Mouse (Mus musculus) liver, adult 2 months (tissue): Measurements from ENCODE around the gene Tnpo2. TPM values are rescaled to one million over a fixed set of nuclear protein-coding genes. Genes with fewer than 3 reads are reported as not detected.
A peak's percentile ranks its signal among the peaks of the same experiment; 100 is the strongest.

Experiments used
- DNase-seq: peaks from one replicate; pipeline ENCODE4 v3.0.0-alpha.2; 2011; ENCODE audit warnings: low read depth, low spot score; ENCODE audit errors: extremely low read depth
- H3K27ac ChIP-seq: fragments of 200-500 bp; replicated peaks from 2 replicates; pipeline ENCODE4 v1.5.1; 2012; ENCODE audit warnings: low read depth, mild to moderate bottlenecking, control low read depth, inconsistent platforms, low read length; ENCODE audit not compliant: insufficient read depth
- H3K27me3 ChIP-seq: fragments of 200-500 bp; 2 replicates; pipeline ENCODE4 v1.6.1; 2012; ENCODE audit warnings: mild to moderate bottlenecking, moderate library complexity, low read length, inconsistent platforms; ENCODE audit not compliant: control insufficient read depth, insufficient read depth
- H3K36me3 ChIP-seq: fragments of 200-500 bp; 2 replicates; pipeline ENCODE4 v1.6.1; 2012; ENCODE audit warnings: low read length, inconsistent platforms; ENCODE audit not compliant: control insufficient read depth, insufficient read depth
- H3K4me1 ChIP-seq: fragments of 200-500 bp; 2 replicates; pipeline ENCODE4 v1.6.1; 2011; ENCODE audit warnings: low read length; ENCODE audit not compliant: control insufficient read depth, insufficient read depth
- H3K4me3 ChIP-seq: fragments of 200-500 bp; 2 replicates; pipeline ENCODE4 v1.5.1; 2011; ENCODE audit warnings: low read depth, mild to moderate bottlenecking, control low read depth, low read length, moderate library complexity; ENCODE audit not compliant: insufficient read depth
- H3K79me2 ChIP-seq: fragments of 200-500 bp; 2 replicates; pipeline ENCODE4 v1.6.1; 2012; ENCODE audit warnings: inconsistent platforms, mild to moderate bottlenecking, low read length, moderate library complexity; ENCODE audit not compliant: control insufficient read depth, insufficient read depth
- H3K9ac ChIP-seq: fragments of 200-500 bp; 2 replicates; pipeline ENCODE4 v1.6.1; 2012; ENCODE audit warnings: low read depth, mild to moderate bottlenecking, control low read depth, inconsistent platforms, low read length
- CTCF ChIP-seq: fragments of 200-500 bp; IDR thresholded peaks from 2 replicates; pipeline ENCODE4 v1.5.1; 2011; ENCODE audit warnings: low read depth, low read length, control low read depth
- POLR2A ChIP-seq: fragments of 200-500 bp; IDR thresholded peaks from 2 replicates; pipeline ENCODE4 v1.6.1; 2011; ENCODE audit warnings: low read length, control low read depth; ENCODE audit not compliant: insufficient read depth; ENCODE audit errors: extremely low read depth
- WGBS: fragments of 180-500 bp; shearing (Covaris S2); methylation state at CpG from one replicate; pipeline ENCODE4 v1.1.7; 2018; 5-methylcytosine and 5-hydroxymethylcytosine counted together
- polyA plus RNA-seq: library from polyadenylated mRNA; depleted of rRNA; stranded (reverse); fragments of >200 nt; gene quantifications from 2 replicates; pipeline ENCODE4 v1.2.3, GENCODE M21; 2012
- total RNA-seq: library from RNA; depleted of rRNA; stranded (reverse); fragments of >200 nt; gene quantifications from 2 replicates; pipeline ENCODE4 v1.2.3, GENCODE M21; 2014

Tnpo2 gene
- total and polyA plus RNA-seq, 2 experiments, result 15.4 to 33.1 TPM

DNA sequence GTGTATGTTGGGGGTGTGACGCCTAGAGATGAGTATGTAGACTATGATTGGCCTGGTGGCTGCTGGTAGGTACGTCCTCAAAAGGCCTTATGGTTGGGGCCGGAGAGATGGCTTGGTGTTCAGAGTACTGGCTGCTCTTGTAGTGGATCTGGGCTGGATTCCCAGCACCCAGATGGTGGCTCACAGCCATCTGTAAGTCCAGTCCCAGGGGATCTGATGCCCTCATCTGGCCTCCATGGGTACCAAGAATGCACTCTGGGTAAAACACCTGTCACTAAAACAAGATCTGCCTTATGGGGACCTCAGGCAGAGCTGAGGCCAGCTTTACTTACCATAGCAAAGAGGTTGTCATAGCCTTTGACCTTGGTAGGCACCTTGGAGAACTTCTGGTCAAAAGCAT is 12.9 kb upstream of the Tnpo2 start:
- DNase-seq, result no peak
- no peak overlapping the region for H3K27ac ChIP-seq
- no peak overlapping the region for H3K4me3 ChIP-seq
- no peak for TF ChIP-seq POLR2A
- TF ChIP-seq CTCF, result no peak
- no peak overlapping the region for H3K9ac ChIP-seq
- WGBS, result 97% methylated on average over 3 of the region's 3 CpGs
- peaks cover 20% of the 10 kb centered on the region for H3K4me1 ChIP-seq
- peaks cover 26% of the 10 kb centered on the region for H3K79me2 ChIP-seq
- H3K36me3 ChIP-seq, result peaks cover 3% of the 10 kb centered on the region; the same call in 1 of the 2 replicates
- H3K27me3 ChIP-seq, result no peaks in the 10 kb centered on the region

DNA sequence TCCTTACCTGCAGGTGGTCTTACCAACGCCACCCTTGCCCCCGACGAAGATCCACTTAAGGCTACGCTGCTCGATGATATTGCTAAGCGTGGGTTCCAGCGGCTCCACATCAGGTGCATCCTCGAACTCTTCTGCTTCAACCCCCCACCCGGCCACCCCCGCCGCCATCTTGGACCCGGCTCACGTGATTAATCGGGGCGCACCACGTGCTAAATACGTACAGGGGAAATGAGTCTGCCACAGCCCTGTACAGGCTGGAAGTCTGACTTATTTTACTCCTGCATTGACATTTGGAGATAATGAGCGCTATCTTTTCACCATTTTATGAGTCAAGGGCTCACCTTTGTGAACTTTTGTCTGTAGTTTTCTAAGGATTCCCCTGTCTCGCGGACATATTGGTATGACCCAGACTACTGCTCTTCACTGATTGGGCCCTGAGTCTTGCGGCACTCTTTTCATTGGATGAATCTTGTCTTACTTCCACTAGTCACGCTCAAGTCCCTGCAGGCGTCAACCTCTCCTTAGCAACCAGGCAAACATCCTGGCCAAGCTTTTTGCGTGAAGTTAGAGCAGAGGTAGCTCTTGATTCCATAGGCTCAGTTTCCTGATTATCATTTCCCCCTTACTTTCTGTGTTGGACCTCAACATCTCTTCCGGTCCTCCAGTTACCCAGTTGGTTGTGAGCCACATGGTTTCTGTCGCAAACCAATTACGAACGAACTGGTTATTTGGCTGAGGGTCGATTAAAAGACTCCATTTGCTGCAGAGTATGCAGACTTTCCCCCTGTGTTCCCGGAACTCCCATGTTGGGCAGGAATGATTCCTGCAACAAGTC is 11.4 kb upstream of the Tnpo2 start, which contains the start of gene Asna1:
TSS of gene Asna1 (minus strand) at position 184 of the 835 bp plus-strand sequence.
- no peaks in the 10 kb centered on the region for H3K27me3 ChIP-seq
- H3K9ac ChIP-seq, result peak within 1 kb of the TSS; percentile 86
- H3K4me1 ChIP-seq, result peaks cover 21% of the 10 kb centered on the region
- peak; percentile 95 for DNase-seq
- peak within 1 kb of the TSS; percentile 94 for H3K4me3 ChIP-seq
- TF ChIP-seq POLR2A (no peak), CTCF (no peak)
- peaks cover 10% of the 10 kb centered on the region for H3K36me3 ChIP-seq
- peaks cover 33% of the 10 kb centered on the region for H3K79me2 ChIP-seq
- under 1% methylated on average over 30 of the region's 30 CpGs for WGBS
- peak within 1 kb of the TSS; percentile 53 for H3K27ac ChIP-seq

DNA sequence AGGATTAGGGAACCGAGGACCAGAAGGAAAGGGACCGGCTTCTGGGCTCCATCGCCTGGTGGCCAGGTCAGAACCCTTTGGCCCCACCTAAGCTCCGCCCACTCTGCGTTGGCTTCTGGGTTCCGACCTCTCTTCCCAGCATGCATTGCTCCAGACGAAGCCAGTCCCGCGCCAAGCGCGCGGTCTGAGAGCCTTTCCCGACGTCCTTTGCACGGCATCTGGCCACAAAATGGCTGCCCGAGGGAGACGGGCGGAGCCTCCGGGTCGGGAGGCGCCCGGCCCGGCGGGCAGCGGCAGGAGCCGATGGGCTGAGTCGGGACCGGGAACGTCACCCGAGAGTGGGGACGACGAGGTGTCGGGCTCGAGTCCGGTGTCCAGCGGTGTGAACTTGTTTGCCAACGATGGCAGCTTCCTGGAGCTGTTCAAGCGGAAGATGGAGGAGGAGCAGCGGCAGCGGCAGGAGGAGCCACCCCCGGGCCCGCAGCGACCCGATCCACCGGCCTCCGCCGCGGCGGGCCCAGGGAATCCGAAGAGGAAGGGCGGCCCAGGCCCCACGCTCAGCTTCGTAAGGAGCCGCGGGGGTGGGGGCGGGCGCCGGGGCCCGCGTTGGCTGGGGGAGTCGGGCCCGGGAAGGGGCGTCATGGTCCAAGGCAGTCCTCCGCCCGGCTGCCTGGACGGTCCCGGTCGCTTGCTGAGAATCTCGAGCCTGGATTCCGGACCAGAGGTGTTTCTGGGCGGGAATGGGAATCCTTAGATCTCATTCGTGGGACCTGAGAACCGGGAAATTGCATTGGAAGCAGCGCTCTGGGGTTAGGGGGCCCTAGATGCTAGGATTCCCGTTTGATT is 9.8 kb upstream of the Tnpo2 start, which contains the start of gene Trir:
TSS of gene Trir (plus strand) at position 154 of the 846 bp plus-strand sequence.
- TF ChIP-seq CTCF (0 out of 2 replicates have a peak, but pooled peaks have one; percentile 7), POLR2A (peak; percentile 95)
- Histone ChIP-seq H3K4me3 (peak within 1 kb of the TSS; percentile 75), H3K27me3 (no peaks in the 10 kb centered on the region), H3K4me1 (peaks cover 24% of the 10 kb centered on the region), H3K27ac (peak within 1 kb of the TSS; percentile 85), H3K9ac (peak within 1 kb of the TSS; percentile 83), H3K36me3 (peaks cover 13% of the 10 kb centered on the region), H3K79me2 (peaks cover 33% of the 10 kb centered on the region)
- under 1% methylated on average over 73 of the region's 75 CpGs for WGBS
- DNase-seq, result peak; percentile 92

DNA sequence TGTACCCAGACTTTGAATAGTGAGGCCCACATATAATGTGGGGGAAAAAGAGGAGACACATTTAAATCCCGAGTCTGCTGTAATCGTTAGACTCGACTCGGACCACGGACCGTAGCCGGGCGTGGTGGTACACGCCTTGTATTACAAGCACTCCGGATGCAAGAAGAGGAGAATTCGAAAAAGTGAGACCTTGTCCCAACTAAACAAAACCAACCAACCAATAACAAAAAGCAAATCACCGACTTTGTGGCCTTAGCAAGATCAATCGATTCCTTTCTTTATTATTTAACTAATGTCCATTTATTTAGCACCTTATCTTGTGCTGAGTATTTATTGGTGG is 9.2 kb upstream of the Tnpo2 start:
- peaks cover 28% of the 10 kb centered on the region for H3K79me2 ChIP-seq
- peaks cover 29% of the 10 kb centered on the region for H3K4me1 ChIP-seq
- H3K9ac ChIP-seq, result peak overlapping the region; percentile 83
- peak; percentile 85 for DNase-seq
- H3K27me3 ChIP-seq, result no peaks in the 10 kb centered on the region
- H3K27ac ChIP-seq, result peak overlapping the region; percentile 85
- TF ChIP-seq CTCF (no peak), POLR2A (peak; percentile 63; the same call in 1 of the 2 replicates)
- H3K36me3 ChIP-seq, result peaks cover 13% of the 10 kb centered on the region
- WGBS, result under 1% methylated on average over 13 of the region's 13 CpGs
- peak overlapping the region; percentile 75 for H3K4me3 ChIP-seq

DNA sequence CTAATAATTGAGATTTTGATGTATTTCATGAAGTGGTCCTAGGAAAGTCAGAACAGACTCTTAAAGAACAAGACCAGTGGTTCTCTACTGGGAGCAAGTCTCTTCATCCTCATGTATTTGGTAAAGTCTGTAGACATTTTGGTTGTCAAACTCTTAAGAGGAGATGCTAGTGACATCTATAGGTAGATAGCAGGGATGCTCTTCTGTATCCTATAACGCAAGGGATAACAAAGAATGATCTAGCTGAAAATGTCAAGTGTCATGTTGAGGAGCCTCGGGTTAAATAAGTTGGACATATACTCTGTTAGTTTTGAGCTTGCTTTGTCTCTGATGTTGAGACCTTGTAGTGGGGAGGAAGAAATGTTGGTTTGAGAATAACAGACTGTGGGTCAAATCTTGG is 8.8 kb upstream of the Tnpo2 start:
- peak overlapping the region; percentile 38 for H3K9ac ChIP-seq
- TF ChIP-seq CTCF (no peak), POLR2A (no peak)
- WGBS, result 5% methylated on average over 2 of the region's 2 CpGs
- peaks cover 33% of the 10 kb centered on the region for H3K4me1 ChIP-seq
- peak overlapping the region; percentile 75; the same call in 1 of the 2 replicates for H3K4me3 ChIP-seq
- H3K27me3 ChIP-seq, result no peaks in the 10 kb centered on the region
- H3K27ac ChIP-seq, result 0 out of 2 replicates have a peak overlapping the region, but pooled peaks have one; percentile 14
- no peak for DNase-seq
- peaks cover 28% of the 10 kb centered on the region for H3K79me2 ChIP-seq
- peaks cover 13% of the 10 kb centered on the region for H3K36me3 ChIP-seq
